Mouse (Mus musculus): ENCODE measurements at regions not wholly inside any gene's neighbourhood (a gene's known extent, or its start where the extent isn't known, plus 50 kb on each side); places are given as distances from the start of the nearest gene placed in this dataset.

- no peaks in the 10 kb centered on the region for H3K4me1 ChIP-seq (ENCODE audit: insufficient read depth, low read length)
- WGBS: 72% methylated on average over 3 of the region's 3 CpGs
- no peak overlapping the region for H3K4me3 ChIP-seq (ENCODE audit: low read depth, low read length)
- H3K4me2 ChIP-seq (ENCODE audit: low read depth, low read length, poor library complexity, severe bottlenecking): no peak overlapping the region
- DNase-seq (ENCODE audit: low spot score) (no peak), ATAC-seq (ENCODE audit: low FRiP score) (no peak)
- H3K36me3 ChIP-seq (ENCODE audit: insufficient read depth, low read length): no peaks in the 10 kb centered on the region
- H3K27me3 ChIP-seq (ENCODE audit: insufficient read depth, low read length): no peaks in the 10 kb centered on the region
- no peak overlapping the region for H3K27ac ChIP-seq (ENCODE audit: low read depth, low read length)
- H3K9me3 ChIP-seq (ENCODE audit: low read length): no peaks in the 10 kb centered on the region
- TF ChIP-seq CTCF (IDR thresholded peaks at IDR 0.05): no peak
- no peak overlapping the region for H3K9ac ChIP-seq (replicated peaks; ENCODE audit: low read length, poor library complexity, severe bottlenecking)
Measured at GRCm38 (mm10) chr3:127985165-127985564, 89.0 kb upstream of the Fam241a start.

GRCm38 (mm10) chr3:127977240-127977639 is 81.1 kb upstream of the Fam241a start:
- no peaks in the 10 kb centered on the region for H3K4me1 ChIP-seq (ENCODE audit: insufficient read depth, low read length)
- ATAC-seq (ENCODE audit: low FRiP score) (no peak), DNase-seq (ENCODE audit: low spot score) (no peak)
- no peak overlapping the region for H3K27ac ChIP-seq (ENCODE audit: low read depth, low read length)
- TF ChIP-seq CTCF (IDR thresholded peaks at IDR 0.05): no peak
- no peaks in the 10 kb centered on the region for H3K36me3 ChIP-seq (ENCODE audit: insufficient read depth, low read length)
- H3K27me3 ChIP-seq (ENCODE audit: insufficient read depth, low read length): no peaks in the 10 kb centered on the region
- no peak overlapping the region for H3K4me2 ChIP-seq (ENCODE audit: low read depth, low read length, poor library complexity, severe bottlenecking)
- no peaks in the 10 kb centered on the region for H3K9me3 ChIP-seq (ENCODE audit: low read length)
- H3K4me3 ChIP-seq (ENCODE audit: low read depth, low read length): no peak overlapping the region
- no peak overlapping the region for H3K9ac ChIP-seq (replicated peaks; ENCODE audit: low read length, poor library complexity, severe bottlenecking)
- WGBS: 74% methylated on average over 6 of the region's 6 CpGs

DNA sequence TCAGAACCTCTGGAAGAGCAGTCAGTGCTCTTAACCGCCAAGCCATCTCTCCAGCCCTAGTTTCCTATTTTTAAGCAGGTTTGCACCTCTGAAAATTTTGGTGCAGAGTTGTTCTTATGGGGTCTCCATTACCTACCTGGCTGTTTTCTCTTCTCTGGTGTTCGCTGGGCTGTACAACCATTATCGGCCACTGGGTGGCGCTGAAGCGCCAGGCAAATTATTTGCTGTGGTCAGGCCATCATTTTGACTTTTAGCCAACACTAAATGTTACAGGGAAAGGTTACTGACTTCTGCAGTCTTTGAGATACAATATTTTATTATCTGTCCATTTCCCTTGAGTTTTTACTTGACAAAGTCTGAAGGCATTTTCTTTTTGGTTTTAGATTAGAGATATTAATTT is 74.8 kb upstream of the Fam241a start:
- H3K9me3 ChIP-seq (ENCODE audit: low read length): no peaks in the 10 kb centered on the region
- no peak overlapping the region for H3K27ac ChIP-seq (ENCODE audit: low read depth, low read length)
- H3K4me2 ChIP-seq (ENCODE audit: low read depth, low read length, poor library complexity, severe bottlenecking): no peak overlapping the region
- no peaks in the 10 kb centered on the region for H3K27me3 ChIP-seq (ENCODE audit: insufficient read depth, low read length)
- no peak for ATAC-seq (ENCODE audit: low FRiP score)
- no peaks in the 10 kb centered on the region for H3K4me1 ChIP-seq (ENCODE audit: insufficient read depth, low read length)
- DNase-seq (ENCODE audit: low spot score): peak; percentile 62
- H3K4me3 ChIP-seq (ENCODE audit: low read depth, low read length): no peak overlapping the region
- H3K36me3 ChIP-seq (ENCODE audit: insufficient read depth, low read length): no peaks in the 10 kb centered on the region
- 3% methylated on average over 5 of the region's 5 CpGs for WGBS
- TF ChIP-seq CTCF (IDR thresholded peaks at IDR 0.05): peak; percentile 81
- no peak overlapping the region for H3K9ac ChIP-seq (replicated peaks; ENCODE audit: low read length, poor library complexity, severe bottlenecking)

GRCm38 (mm10) chr3:127967170-127967569 is 71.0 kb upstream of the Fam241a start:
- no peaks in the 10 kb centered on the region for H3K36me3 ChIP-seq (ENCODE audit: insufficient read depth, low read length)
- H3K4me2 ChIP-seq (ENCODE audit: low read depth, low read length, poor library complexity, severe bottlenecking): no peak overlapping the region
- H3K4me1 ChIP-seq (ENCODE audit: insufficient read depth, low read length): no peaks in the 10 kb centered on the region
- WGBS: 76% methylated on average over 10 of the region's 10 CpGs
- H3K9me3 ChIP-seq (ENCODE audit: low read length): no peaks in the 10 kb centered on the region
- no peak for ATAC-seq (ENCODE audit: low FRiP score)
- H3K9ac ChIP-seq (replicated peaks; ENCODE audit: low read length, poor library complexity, severe bottlenecking): no peak overlapping the region
- no peak for DNase-seq (ENCODE audit: low spot score)
- no peak for TF ChIP-seq CTCF (IDR thresholded peaks at IDR 0.05)
- H3K27me3 ChIP-seq (ENCODE audit: insufficient read depth, low read length): no peaks in the 10 kb centered on the region
- H3K27ac ChIP-seq (ENCODE audit: low read depth, low read length): no peak overlapping the region
- H3K4me3 ChIP-seq (ENCODE audit: low read depth, low read length): no peak overlapping the region

- Histone ChIP-seq H3K4me3 (ENCODE audit: low read depth, low read length) (no peak overlapping the region), H3K9ac (replicated peaks; ENCODE audit: low read length, poor library complexity, severe bottlenecking) (no peak overlapping the region), H3K36me3 (ENCODE audit: insufficient read depth, low read length) (no peaks in the 10 kb centered on the region), H3K27me3 (ENCODE audit: insufficient read depth, low read length) (no peaks in the 10 kb centered on the region), H3K4me1 (ENCODE audit: insufficient read depth, low read length) (no peaks in the 10 kb centered on the region), H3K27ac (ENCODE audit: low read depth, low read length) (no peak overlapping the region), H3K4me2 (ENCODE audit: low read depth, low read length, poor library complexity, severe bottlenecking) (no peak overlapping the region), H3K9me3 (ENCODE audit: low read length) (no peaks in the 10 kb centered on the region)
- DNase-seq (ENCODE audit: low spot score) (no peak), ATAC-seq (ENCODE audit: low FRiP score) (no peak)
- TF ChIP-seq CTCF (IDR thresholded peaks at IDR 0.05): no peak
- WGBS: 82% methylated on average over 4 of the region's 4 CpGs
Measured at GRCm38 (mm10) chr3:127966214-127966613, 70.1 kb upstream of the Fam241a start.

GRCm38 (mm10) chr3:127958919-127959684 is 63.0 kb upstream of the Fam241a start:
- Histone ChIP-seq H3K36me3 (ENCODE audit: insufficient read depth, low read length) (no peaks in the 10 kb centered on the region), H3K4me1 (ENCODE audit: insufficient read depth, low read length) (no peaks in the 10 kb centered on the region), H3K9me3 (ENCODE audit: low read length) (no peaks in the 10 kb centered on the region), H3K4me2 (ENCODE audit: low read depth, low read length, poor library complexity, severe bottlenecking) (no peak overlapping the region), H3K27ac (ENCODE audit: low read depth, low read length) (no peak overlapping the region), H3K9ac (replicated peaks; ENCODE audit: low read length, poor library complexity, severe bottlenecking) (no peak overlapping the region), H3K27me3 (ENCODE audit: insufficient read depth, low read length) (no peaks in the 10 kb centered on the region), H3K4me3 (ENCODE audit: low read depth, low read length) (no peak overlapping the region)
- ATAC-seq (ENCODE audit: low FRiP score) (no peak), DNase-seq (ENCODE audit: low spot score) (peak; percentile 42)
- TF ChIP-seq CTCF (IDR thresholded peaks at IDR 0.05): no peak
- WGBS: 12% methylated on average over 13 of the region's 13 CpGs
